8 mouse cellular contexts compared by ENCODE assay signal in genomic region chr4:41614156-41614555, GRCm38 (mm10). TPM values are rescaled to one million over a fixed set of nuclear protein-coding genes. Genes with fewer than 3 reads are reported as not detected.
DNase-seq lines count a peak whose midpoint lies in the region; TF ChIP-seq lines count a peak whose summit lies in the region.

No protein-coding gene starts in this region.

- no peak for TF ChIP-seq POLR2A in olfactory bulb, adult 2 months (IDR thresholded peaks at IDR 0.05; ENCODE audit: insufficient read depth, low read depth, low read length)

- peaks cover 25% of the 10 kb centered on the region for H3K4me1 ChIP-seq in olfactory bulb, adult 2 months (ENCODE audit: control insufficient read depth, insufficient read depth, low read length)

- 7% methylated on average over 7 of the region's 7 CpGs for WGBS in olfactory bulb, adult 2 months

- no peak overlapping the region for H3K4me3 ChIP-seq in olfactory bulb, adult 2 months (ENCODE audit: insufficient read depth, low read depth, low read length)

- peak; percentile 88 for TF ChIP-seq CTCF in olfactory bulb, adult 2 months (IDR thresholded peaks at IDR 0.05; ENCODE audit: insufficient read depth, low read depth, low read length)

- no peak overlapping the region for H3K27ac ChIP-seq in olfactory bulb, adult 2 months (ENCODE audit: insufficient read depth, low read depth, low read length)

- peak; percentile 75 for DNase-seq in A20 (ENCODE audit: low read depth, low spot score)
- DNase-seq in T-cell, adult 2 months (ENCODE audit: low spot score) = peak; percentile 53
- DNase-seq in cerebellum, postnatal 25 days = peak; percentile 86 to 92
- DNase-seq in gastrocnemius, postnatal 4 days (ENCODE audit: low spot score in 2 of 2) = peak; percentile 82 to 86
- peak; percentile 75 to 87 for DNase-seq in kidney, postnatal 25 days
- peak; percentile 68 to 72 for DNase-seq in lung, adult 18-20 months
- peak; percentile 52 for DNase-seq in thymus, postnatal 0 days (ENCODE audit: low spot score)

RNA-seq across cellular contexts. Expression of gene Enho, which starts 26.0 kb away (rescaled TPM):
- 10 to 100 TPM; 29.0 to 37.6 TPM for total RNA-seq in gastrocnemius, postnatal 4 days (2021)
- not detected in 2 replicates for polyA plus RNA-seq in olfactory bulb, adult 2 months (2012; ENCODE audit: insufficient read depth, insufficient read length, low replicate concordance, missing spikeins)
- polyA plus RNA-seq in thymus, postnatal 0 days (2015; fragmentation: Nextera tagmentation; extraction: Ambion mirVana) = 10.3 and 10.5 TPM in 2 replicates

RNA-seq across cellular contexts. Expression of gene Dnaic1, which starts 44.6 kb away (rescaled TPM):
- 1 to 10 TPM; 4.9 to 5.8 TPM for total RNA-seq in gastrocnemius, postnatal 4 days (2021)
- polyA plus RNA-seq in olfactory bulb, adult 2 months (2012; ENCODE audit: insufficient read depth, insufficient read length, low replicate concordance, missing spikeins) = not detected in 2 replicates
- 0.60 and 0.91 TPM in 2 replicates for polyA plus RNA-seq in thymus, postnatal 0 days (2015; fragmentation: Nextera tagmentation; extraction: Ambion mirVana)

RNA-seq across cellular contexts. Expression of gene Fam219a, which starts 44.8 kb away (rescaled TPM):
- 10 to 100 TPM; 20.1 to 24.4 TPM for total RNA-seq in gastrocnemius, postnatal 4 days (2021)
- not detected in 2 replicates for polyA plus RNA-seq in olfactory bulb, adult 2 months (2012; ENCODE audit: insufficient read depth, insufficient read length, low replicate concordance, missing spikeins)
- 1.6 and 2.7 TPM in 2 replicates for polyA plus RNA-seq in thymus, postnatal 0 days (2015; fragmentation: Nextera tagmentation; extraction: Ambion mirVana)

Comparison
In these comparisons a context has a peak if more than half of its experiments do, and no peak if none do; other contexts are left out.
1. RNA of gene Enho, which starts 26.0 kb away (polyA plus RNA-seq): 10.3 to 10.5 TPM in thymus, postnatal 0 days; not detected in olfactory bulb, adult 2 months; every median in the first group is over 10 times any median in the second.
2. Peak in every context shown above with its lines, with median percentiles within 50 percentile points of each other: DNase-seq.